ENCODE assay signal across 16 mouse cellular contexts in the genomic region with DNA sequence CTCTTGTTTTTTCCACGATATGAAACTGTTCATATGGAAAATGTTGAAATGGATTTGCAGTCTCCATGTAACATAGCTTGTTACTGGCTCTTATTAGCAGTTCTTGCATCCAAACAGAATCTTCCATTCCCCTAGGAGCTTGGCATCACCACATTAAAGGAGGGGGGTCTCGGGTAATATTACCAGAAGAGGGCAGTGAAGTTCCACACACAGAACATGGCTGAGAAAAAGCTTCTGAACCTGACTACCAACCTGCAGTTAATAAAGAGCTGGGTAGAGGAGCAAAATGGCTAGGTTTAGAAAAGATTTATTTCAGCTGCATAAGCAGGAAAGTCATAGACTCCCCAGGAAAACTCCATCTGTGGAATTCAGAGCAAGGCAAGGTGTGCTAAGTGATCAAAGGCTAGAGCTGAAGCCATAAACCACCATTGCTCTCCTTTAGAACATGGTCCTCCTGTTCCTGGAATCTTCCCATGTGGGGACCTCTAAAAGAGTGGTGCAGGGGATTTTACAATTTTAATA.
DNase-seq lines count a peak whose midpoint lies in the region; ATAC-seq and TF ChIP-seq lines count a peak whose summit lies in the region.
"Had no signal": no experiment of that assay in that cellular context is flagged by ENCODE, and none has a peak within 500 bp of the region (broad histone marks: within the 10 kb centered on the region; RNA-seq: fewer than 3 reads in every experiment).

No protein-coding gene starts in this region.

- H3K9ac ChIP-seq in intestine, postnatal 0 days (ENCODE audit: low read depth, low read length): no peak overlapping the region
- no peak overlapping the region for H3K9ac ChIP-seq in intestine, embryonic 16.5 days (ENCODE audit: low read depth, low read length)
- H3K9ac ChIP-seq in limb, embryonic 12.5 days (replicated peaks): no peak overlapping the region
- H3K9ac ChIP-seq: heart, embryonic 12.5 days; limb, embryonic 15.5 days; midbrain, embryonic 15.5 days had no signal

- 0 out of 2 replicates have a peak, but pooled peaks have one; percentile 15 for TF ChIP-seq CTCF in intestine, postnatal 0 days (IDR thresholded peaks at IDR 0.05; ENCODE audit: low read depth)
- TF ChIP-seq CTCF in thymus, adult 2 months (IDR thresholded peaks at IDR 0.05; ENCODE audit: borderline replicate concordance, control insufficient read depth, extremely low read depth, insufficient read depth, low read length, poor library complexity): no peak

- no peaks in the 10 kb centered on the region for H3K4me1 ChIP-seq in intestine, postnatal 0 days (replicated peaks; ENCODE audit: control insufficient read depth, insufficient read depth, low read length)
- no peaks in the 10 kb centered on the region for H3K4me1 ChIP-seq in intestine, embryonic 16.5 days (ENCODE audit: control insufficient read depth, insufficient read depth, low read length)
- H3K4me1 ChIP-seq in limb, embryonic 12.5 days (replicated peaks): no peaks in the 10 kb centered on the region
- H3K4me1 ChIP-seq in thymus, adult 2 months (replicated peaks; ENCODE audit: control insufficient read depth, insufficient read depth, low read length): no peaks in the 10 kb centered on the region
- H3K4me1 ChIP-seq: heart, embryonic 12.5 days; hindbrain, embryonic 10.5 days; limb, embryonic 15.5 days; midbrain, embryonic 15.5 days had no signal

- H3K27ac ChIP-seq in intestine, postnatal 0 days (ENCODE audit: low read depth, low read length): no peak overlapping the region
- H3K27ac ChIP-seq in intestine, embryonic 16.5 days (ENCODE audit: low read length): no peak overlapping the region
- no peak overlapping the region for H3K27ac ChIP-seq in limb, embryonic 12.5 days
- no peak overlapping the region for H3K27ac ChIP-seq in thymus, adult 2 months (ENCODE audit: control insufficient read depth, insufficient read depth, low read length)
- H3K27ac ChIP-seq: gastrocnemius, adult 2 months; hindbrain, embryonic 10.5 days; limb, embryonic 15.5 days; midbrain, embryonic 15.5 days had no signal

- DNase-seq in embryo, embryonic 10 days (ENCODE audit: low spot score): peak; percentile 35
- DNase-seq in urinary bladder, postnatal 4 days (ENCODE audit: low spot score in 2 of 2): no peak
- no peak for DNase-seq in thymus, adult 2 months
- DNase-seq: cerebellum, adult 8-10 months; gastrocnemius, adult 2 months; right cerebral cortex, postnatal 14 days; thymus, postnatal 4 days had no signal

- ATAC-seq in intestine, postnatal 0 days: no peak
- ATAC-seq in intestine, embryonic 16.5 days: no peak
- ATAC-seq in CD4-positive, CD25-positive, alpha-beta regulatory T cell, adult 4 months: peak; percentile 40
- 0 out of 2 replicates have a peak, but pooled peaks have one; percentile 42 for ATAC-seq in limb, embryonic 12.5 days (ENCODE audit: insufficient number of reproducible peaks, insufficient read depth, low FRiP score, low TSS enrichment, low read depth)
- ATAC-seq: lung, postnatal 0 days; midbrain, embryonic 15.5 days had no signal

- H3K36me3 ChIP-seq in intestine, postnatal 0 days (ENCODE audit: control insufficient read depth, insufficient read depth): no peaks in the 10 kb centered on the region
- no peaks in the 10 kb centered on the region for H3K36me3 ChIP-seq in intestine, embryonic 16.5 days (ENCODE audit: control insufficient read depth, insufficient read depth, low read length)
- H3K36me3 ChIP-seq in limb, embryonic 12.5 days: no peaks in the 10 kb centered on the region
- H3K36me3 ChIP-seq in thymus, adult 2 months (ENCODE audit: control insufficient read depth, insufficient read depth, low read length): no peaks in the 10 kb centered on the region
- H3K36me3 ChIP-seq: heart, embryonic 12.5 days; hindbrain, embryonic 10.5 days; limb, embryonic 15.5 days; midbrain, embryonic 15.5 days had no signal

- no peaks in the 10 kb centered on the region for H3K27me3 ChIP-seq in intestine, postnatal 0 days (replicated peaks; ENCODE audit: control insufficient read depth, insufficient read depth, low read length)
- H3K27me3 ChIP-seq in intestine, embryonic 16.5 days (replicated peaks; ENCODE audit: control insufficient read depth, insufficient read depth, low read length): no peaks in the 10 kb centered on the region
- no peaks in the 10 kb centered on the region for H3K27me3 ChIP-seq in limb, embryonic 12.5 days
- no peaks in the 10 kb centered on the region for H3K27me3 ChIP-seq in thymus, adult 2 months (ENCODE audit: control insufficient read depth, insufficient read depth, low read length)
- H3K27me3 ChIP-seq: heart, embryonic 12.5 days; limb, embryonic 15.5 days; midbrain, embryonic 15.5 days had no signal

- WGBS in intestine, postnatal 0 days: 55% methylated on average over 2 of the region's 2 CpGs
- 47% methylated on average over 2 of the region's 2 CpGs for WGBS in intestine, embryonic 16.5 days
- WGBS in limb, embryonic 12.5 days: 47% methylated on average over 2 of the region's 2 CpGs
- 70% methylated on average over 2 of the region's 2 CpGs for WGBS in thymus, adult 2 months

- TF ChIP-seq POLR2A in thymus, adult 2 months (IDR thresholded peaks at IDR 0.05; ENCODE audit: control insufficient read depth, extremely low read depth, insufficient read depth, low read length, poor library complexity): no peak

- H3K4me3 ChIP-seq in intestine, postnatal 0 days (ENCODE audit: low read depth, low read length): no peak overlapping the region
- no peak overlapping the region for H3K4me3 ChIP-seq in intestine, embryonic 16.5 days (ENCODE audit: low read length)
- no peak overlapping the region for H3K4me3 ChIP-seq in limb, embryonic 12.5 days (replicated peaks)
- H3K4me3 ChIP-seq in thymus, adult 2 months (ENCODE audit: control insufficient read depth, insufficient read depth, low read length): no peak overlapping the region
- H3K4me3 ChIP-seq: gastrocnemius, adult 2 months; heart, embryonic 12.5 days; hindbrain, embryonic 10.5 days; limb, embryonic 15.5 days; midbrain, embryonic 15.5 days had no signal

- no peaks in the 10 kb centered on the region for H3K9me3 ChIP-seq in intestine, postnatal 0 days (ENCODE audit: control insufficient read depth)
- H3K9me3 ChIP-seq in intestine, embryonic 16.5 days (ENCODE audit: control insufficient read depth, low read length): no peaks in the 10 kb centered on the region
- no peaks in the 10 kb centered on the region for H3K9me3 ChIP-seq in limb, embryonic 12.5 days
- H3K9me3 ChIP-seq: heart, embryonic 12.5 days; hindbrain, embryonic 10.5 days; limb, embryonic 15.5 days; midbrain, embryonic 15.5 days had no signal

- H3K4me2 ChIP-seq in intestine, postnatal 0 days (replicated peaks; ENCODE audit: low read depth): no peak overlapping the region
- no peak overlapping the region for H3K4me2 ChIP-seq in intestine, embryonic 16.5 days (ENCODE audit: low read depth, low read length)
- no peak overlapping the region for H3K4me2 ChIP-seq in limb, embryonic 12.5 days
- H3K4me2 ChIP-seq: heart, embryonic 12.5 days; limb, embryonic 15.5 days; midbrain, embryonic 15.5 days had no signal

Comparison
In these comparisons a context has a peak if more than half of its experiments do, and no peak if none do; other contexts are left out.
1. ATAC-seq: peak in CD4-positive, CD25-positive, alpha-beta regulatory T cell, adult 4 months (single experiment) and limb, embryonic 12.5 days (single experiment); none in intestine, postnatal 0 days (single experiment) and intestine, embryonic 16.5 days (single experiment).